23 mouse cellular contexts compared by ENCODE assay signal in genomic region chr14:11579950-11580349, GRCm38 (mm10). TPM values are rescaled to one million over a fixed set of nuclear protein-coding genes. Genes with fewer than 3 reads are reported as not detected.
A peak's percentile ranks its signal among the peaks of the same experiment; 100 is the strongest.
DNase-seq lines count a peak whose midpoint lies in the region; ATAC-seq and TF ChIP-seq lines count a peak whose summit lies in the region.
"Had no signal": no experiment of that assay in that cellular context is flagged by ENCODE, and none has a peak within 500 bp of the region (broad histone marks: within the 10 kb centered on the region; RNA-seq: fewer than 3 reads in every experiment).

No protein-coding gene starts in this region.

- WGBS in hindbrain, postnatal 0 days = 92% methylated on average over 1 of the region's 1 CpGs
- WGBS in hindbrain, embryonic 14.5 days = 96% methylated on average over 1 of the region's 1 CpGs
- WGBS in liver, adult 2 months = 80% methylated on average over 1 of the region's 1 CpGs
- WGBS in small intestine, adult 2 months = 25% methylated on average over 1 of the region's 1 CpGs

- H3K27me3 ChIP-seq in hindbrain, postnatal 0 days (ENCODE audit: insufficient read depth, low read length) = no peaks in the 10 kb centered on the region
- no peaks in the 10 kb centered on the region for H3K27me3 ChIP-seq in hindbrain, embryonic 14.5 days (ENCODE audit: control insufficient read depth, insufficient read depth, low read length)
- no peaks in the 10 kb centered on the region for H3K27me3 ChIP-seq in liver, adult 2 months (ENCODE audit: control insufficient read depth, insufficient read depth, low read length)
- no peaks in the 10 kb centered on the region for H3K27me3 ChIP-seq in ES-Bruce4 (ENCODE audit: control insufficient read depth, insufficient read depth, low read length, poor library complexity, severe bottlenecking)
- no peaks in the 10 kb centered on the region for H3K27me3 ChIP-seq in small intestine, adult 2 months (ENCODE audit: control insufficient read depth, insufficient read depth, low read length)
- H3K27me3 ChIP-seq: forebrain, embryonic 13.5 days; heart, embryonic 12.5 days; lung, embryonic 15.5 days; stomach, embryonic 15.5 days had no signal

- peak; percentile 27; the same call in 1 of the 2 replicates for TF ChIP-seq CTCF in hindbrain, postnatal 0 days (IDR thresholded peaks at IDR 0.05; ENCODE audit: low read depth)
- peak; percentile 30; the same call in 1 of the 2 replicates for TF ChIP-seq CTCF in liver, adult 2 months (IDR thresholded peaks at IDR 0.05; ENCODE audit: low read depth, low read length)
- TF ChIP-seq CTCF in ES-Bruce4 (IDR thresholded peaks at IDR 0.05; ENCODE audit: low read depth, low read length) = peak; percentile 33
- TF ChIP-seq CTCF in small intestine, adult 2 months (IDR thresholded peaks at IDR 0.05; ENCODE audit: extremely low read depth, insufficient read length, insufficient replicate concordance, low read depth, low read length) = peak; percentile 24; the same call in 1 of the 2 replicates

- H3K27ac ChIP-seq in hindbrain, postnatal 0 days = no peak overlapping the region
- no peak overlapping the region for H3K27ac ChIP-seq in hindbrain, embryonic 14.5 days
- H3K27ac ChIP-seq in liver, adult 2 months (replicated peaks; ENCODE audit: insufficient read depth, low read depth, low read length) = no peak overlapping the region
- H3K27ac ChIP-seq in ES-Bruce4 (ENCODE audit: insufficient read depth, low read length) = no peak overlapping the region
- H3K27ac ChIP-seq in small intestine, adult 2 months (ENCODE audit: insufficient read depth, low read depth, low read length) = no peak overlapping the region
- H3K27ac ChIP-seq: forebrain, embryonic 13.5 days; hindbrain, embryonic 10.5 days; limb, embryonic 10.5 days; lung, embryonic 15.5 days; macrophage; stomach, embryonic 15.5 days had no signal

- no peak for ATAC-seq in hindbrain, postnatal 0 days
- no peak for ATAC-seq in hindbrain, embryonic 14.5 days (ENCODE audit: low FRiP score)
- ATAC-seq in granulocyte monocyte progenitor cell, adult 5-6 weeks (replicated peaks; ENCODE audit: poor library complexity, severe bottlenecking) = no peak
- ATAC-seq: CD4-positive, CD25-positive, alpha-beta regulatory T cell, adult 4 months; forebrain, embryonic 13.5 days; midbrain, embryonic 16.5 days had no signal

- H3K9ac ChIP-seq in hindbrain, postnatal 0 days (replicated peaks; ENCODE audit: low read length) = no peak overlapping the region
- no peak overlapping the region for H3K9ac ChIP-seq in hindbrain, embryonic 14.5 days
- no peak overlapping the region for H3K9ac ChIP-seq in liver, adult 2 months (ENCODE audit: low read depth, low read length)
- no peak overlapping the region for H3K9ac ChIP-seq in ES-Bruce4 (ENCODE audit: low read depth, poor library complexity, severe bottlenecking)
- H3K9ac ChIP-seq: forebrain, embryonic 13.5 days; heart, embryonic 12.5 days; lung, embryonic 15.5 days; stomach, embryonic 15.5 days had no signal

- H3K79me2 ChIP-seq in liver, adult 2 months (ENCODE audit: control insufficient read depth, insufficient read depth, low read length) = peaks cover 37% of the 10 kb centered on the region

- H3K9me3 ChIP-seq in hindbrain, postnatal 0 days (ENCODE audit: low read length) = no peaks in the 10 kb centered on the region
- H3K9me3 ChIP-seq in hindbrain, embryonic 14.5 days (ENCODE audit: control insufficient read depth, low read length) = no peaks in the 10 kb centered on the region
- H3K9me3 ChIP-seq in ES-Bruce4 (replicated peaks; ENCODE audit: control insufficient read depth, insufficient read depth, low read length, poor library complexity, severe bottlenecking) = peaks cover 5% of the 10 kb centered on the region; the same call in 1 of the 2 replicates
- H3K9me3 ChIP-seq: forebrain, embryonic 13.5 days; hindbrain, embryonic 10.5 days; limb, embryonic 10.5 days; stomach, embryonic 15.5 days had no signal

- TF ChIP-seq POLR2A in liver, adult 2 months (IDR thresholded peaks at IDR 0.05; ENCODE audit: extremely low read depth, insufficient read depth, low read length) = no peak
- no peak for TF ChIP-seq POLR2A in ES-Bruce4 (IDR thresholded peaks at IDR 0.05; ENCODE audit: insufficient read depth, low read length)
- TF ChIP-seq POLR2A in small intestine, adult 2 months (IDR thresholded peaks at IDR 0.05; ENCODE audit: low read depth, low read length) = no peak

- H3K36me3 ChIP-seq in hindbrain, postnatal 0 days (ENCODE audit: insufficient read depth, low read length) = no peaks in the 10 kb centered on the region
- H3K36me3 ChIP-seq in hindbrain, embryonic 14.5 days (replicated peaks; ENCODE audit: control insufficient read depth, insufficient read depth) = no peaks in the 10 kb centered on the region
- H3K36me3 ChIP-seq in liver, adult 2 months (ENCODE audit: control insufficient read depth, insufficient read depth, low read length) = no peaks in the 10 kb centered on the region
- no peaks in the 10 kb centered on the region for H3K36me3 ChIP-seq in ES-Bruce4 (ENCODE audit: control insufficient read depth, insufficient read depth, low read length, poor library complexity, severe bottlenecking)
- no peaks in the 10 kb centered on the region for H3K36me3 ChIP-seq in small intestine, adult 2 months (ENCODE audit: control insufficient read depth, insufficient read depth, low read length)
- H3K36me3 ChIP-seq: lung, embryonic 15.5 days; stomach, embryonic 15.5 days had no signal

- peaks cover 14% of the 10 kb centered on the region; the same call in 1 of the 2 replicates for H3K4me1 ChIP-seq in hindbrain, postnatal 0 days (ENCODE audit: insufficient read depth, low read length)
- H3K4me1 ChIP-seq in hindbrain, embryonic 14.5 days (replicated peaks; ENCODE audit: control insufficient read depth, insufficient read depth, low read length) = peaks cover 10% of the 10 kb centered on the region; the same call in 1 of the 2 replicates
- peaks cover 10% of the 10 kb centered on the region for H3K4me1 ChIP-seq in liver, adult 2 months (ENCODE audit: control insufficient read depth, insufficient read depth, low read length)
- no peaks in the 10 kb centered on the region for H3K4me1 ChIP-seq in ES-Bruce4 (ENCODE audit: control insufficient read depth, insufficient read depth, low read length)
- peaks cover 17% of the 10 kb centered on the region for H3K4me1 ChIP-seq in small intestine, adult 2 months (ENCODE audit: control insufficient read depth, insufficient read depth, insufficient read length, low read length)

- H3K4me2 ChIP-seq in hindbrain, postnatal 0 days (ENCODE audit: low read depth, low read length) = no peak overlapping the region
- no peak overlapping the region for H3K4me2 ChIP-seq in hindbrain, embryonic 14.5 days (replicated peaks)
- H3K4me2 ChIP-seq: forebrain, embryonic 13.5 days; heart, embryonic 12.5 days; liver, embryonic 11.5 days; lung, embryonic 15.5 days; stomach, embryonic 15.5 days had no signal

- no peak overlapping the region for H3K4me3 ChIP-seq in hindbrain, postnatal 0 days (ENCODE audit: low read length)
- no peak overlapping the region for H3K4me3 ChIP-seq in hindbrain, embryonic 14.5 days (replicated peaks; ENCODE audit: low read length)
- no peak overlapping the region for H3K4me3 ChIP-seq in liver, adult 2 months (ENCODE audit: insufficient read depth, low read depth, low read length)
- no peak overlapping the region for H3K4me3 ChIP-seq in ES-Bruce4 (ENCODE audit: low read depth, low read length)
- H3K4me3 ChIP-seq in small intestine, adult 2 months (ENCODE audit: low read depth, low read length) = no peak overlapping the region
- H3K4me3 ChIP-seq: forebrain, embryonic 13.5 days; heart, embryonic 12.5 days; hindbrain, embryonic 10.5 days; limb, embryonic 10.5 days; lung, embryonic 15.5 days; stomach, embryonic 15.5 days had no signal

- no peak for DNase-seq in hindbrain, postnatal 0 days (ENCODE audit: low spot score)
- DNase-seq in hindbrain, embryonic 14.5 days (ENCODE audit: low spot score) = no peak
- no peak for DNase-seq in liver, adult 2 months (ENCODE audit: extremely low read depth, low read depth, low spot score)
- DNase-seq in liver = no peak
- DNase-seq: adrenal gland, postnatal 25 days; cerebellum, adult 8-10 months; cerebellum, postnatal 36 days; heart, postnatal 10 days; kidney, postnatal 4 days; thymus, adult 18-20 months had no signal

- no peak for TF ChIP-seq EP300 in ES-Bruce4 (IDR thresholded peaks at IDR 0.05; ENCODE audit: insufficient read depth, low read depth, low read length)

RNA-seq across cellular contexts. Expression of gene Ptprg, which starts 26.6 kb away (rescaled TPM):
- 90.5 and 101 TPM in 2 replicates for total RNA-seq in hindbrain, postnatal 0 days (2014; rRNA removed)
- 33.0 and 35.6 TPM in 2 replicates for polyA plus RNA-seq in hindbrain, postnatal 0 days (2015; fragmentation: Nextera tagmentation; extraction: Ambion mirVana)
- polyA plus RNA-seq in hindbrain, embryonic 14.5 days (2014; fragmentation: Nextera tagmentation; extraction: Ambion mirVana) = 49.0 and 51.0 TPM in 2 replicates
- 19.9 and 21.4 TPM in 2 replicates for total RNA-seq in liver, adult 2 months (2014; rRNA removed)
- 12.4 and 17.4 TPM in 2 replicates for polyA plus RNA-seq in liver, adult 2 months (2012; rRNA removed)
- 26.4 and 27.4 TPM in 2 replicates for polyA plus RNA-seq in ES-Bruce4 (2011; ENCODE audit: insufficient read depth, insufficient read length, low read depth, missing spikeins)
- polyA plus RNA-seq in small intestine, adult 2 months (2012; rRNA removed) = 7.4 and 21.7 TPM in 2 replicates
- not detected in 2 replicates for total RNA-seq in granulocyte monocyte progenitor cell, adult 5-6 weeks (2014; fragmentation: Nextera tagmentation)
- total RNA-seq in granulocyte monocyte progenitor cell, adult 5-6 weeks (2017) = not detected in 2 replicates
- polyA plus RNA-seq: CD4-positive, CD25-positive, alpha-beta regulatory T cell, adult 4 months; macrophage had no signal
